Mouse (Mus musculus) spleen, adult 2 months (tissue): ENCODE measurements around the gene Trim61. TPM values are rescaled to one million over a fixed set of nuclear protein-coding genes. Genes with fewer than 3 reads are reported as not detected.

Experiments used
- DNase-seq, 2 experiments: peaks; one replicate each; pipeline versions ENCODE4 v3.0.0 to v3.0.0-alpha.2; 2012 to 2021; ENCODE audit warnings: low spot score in 2 of 2, low read depth in 1 of 2
- H3K27ac ChIP-seq: fragments of 200-500 bp; 2 replicates; pipeline ENCODE4 v1.5.1; 2012; ENCODE audit warnings: low read length, inconsistent platforms; ENCODE audit not compliant: insufficient read depth
- H3K27me3 ChIP-seq: fragments of 200-500 bp; 2 replicates; pipeline ENCODE4 v1.6.1; 2012; ENCODE audit warnings: mild to moderate bottlenecking, moderate library complexity, low read length, inconsistent platforms; ENCODE audit not compliant: control insufficient read depth, insufficient read depth
- H3K36me3 ChIP-seq: fragments of 200-500 bp; 2 replicates; pipeline ENCODE4 v1.6.1; 2012; ENCODE audit warnings: mild to moderate bottlenecking, low read length, inconsistent platforms; ENCODE audit not compliant: control insufficient read depth, insufficient read depth
- H3K4me1 ChIP-seq: fragments of 200-500 bp; 2 replicates; pipeline ENCODE4 v1.6.1; 2011; ENCODE audit warnings: inconsistent platforms; ENCODE audit not compliant: control insufficient read depth, insufficient read depth, insufficient read length
- H3K4me3 ChIP-seq: fragments of 200-500 bp; 2 replicates; pipeline ENCODE4 v1.5.1; 2011; ENCODE audit warnings: mild to moderate bottlenecking, inconsistent platforms; ENCODE audit not compliant: insufficient read depth, insufficient read length; ENCODE audit errors: extremely low read depth
- CTCF ChIP-seq: fragments of 200-500 bp; IDR thresholded peaks from 2 replicates; pipeline ENCODE4 v1.5.1; 2011; ENCODE audit warnings: mild to moderate bottlenecking, inconsistent platforms; ENCODE audit not compliant: insufficient read depth, insufficient read length, insufficient replicate concordance; ENCODE audit errors: extremely low read depth
- POLR2A ChIP-seq: fragments of 200-500 bp; IDR thresholded peaks from 2 replicates; pipeline ENCODE4 v1.6.1; 2011; ENCODE audit warnings: low read depth, low read length, inconsistent platforms
- WGBS: fragments of 180-500 bp; shearing (Covaris S2); methylation state at CpG from one replicate; pipeline ENCODE4 v1.1.7; 2018; 5-methylcytosine and 5-hydroxymethylcytosine counted together
- polyA plus RNA-seq: library from polyadenylated mRNA; depleted of rRNA; stranded (reverse); fragments of >200 nt; gene quantifications from 2 replicates; pipeline ENCODE4 v1.2.3, GENCODE M21; 2012

The Trim61 gene
- polyA plus RNA-seq, 1 experiment = not detected

DNA sequence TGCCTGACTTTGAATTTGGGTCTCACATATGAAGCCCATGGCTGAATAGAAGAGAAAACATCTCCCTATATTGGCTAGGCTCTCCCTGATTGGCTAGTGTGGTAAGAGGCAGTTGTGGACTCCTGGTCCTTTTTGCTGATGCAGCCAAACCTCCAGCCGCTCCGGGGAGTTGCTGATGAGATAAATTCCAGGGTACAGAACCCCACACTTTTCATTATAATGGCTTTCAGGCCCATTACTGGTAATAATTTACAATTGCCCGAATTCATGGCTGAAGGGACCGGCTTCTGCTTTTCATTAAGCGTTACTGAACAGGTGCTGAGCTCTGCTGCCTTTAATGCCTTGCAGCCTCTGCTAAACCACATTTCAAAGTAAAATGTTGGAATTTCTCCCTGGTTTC is 35.6 kb upstream of the Trim61 start:
- no peak for DNase-seq
- TF ChIP-seq POLR2A (no peak), CTCF (no peak)
- no peaks in the 10 kb centered on the region for H3K27me3 ChIP-seq
- no peaks in the 10 kb centered on the region for H3K4me1 ChIP-seq
- WGBS = 81% methylated on average over 5 of the region's 5 CpGs
- no peak overlapping the region for H3K4me3 ChIP-seq
- H3K36me3 ChIP-seq = no peaks in the 10 kb centered on the region
- no peak overlapping the region for H3K27ac ChIP-seq

DNA sequence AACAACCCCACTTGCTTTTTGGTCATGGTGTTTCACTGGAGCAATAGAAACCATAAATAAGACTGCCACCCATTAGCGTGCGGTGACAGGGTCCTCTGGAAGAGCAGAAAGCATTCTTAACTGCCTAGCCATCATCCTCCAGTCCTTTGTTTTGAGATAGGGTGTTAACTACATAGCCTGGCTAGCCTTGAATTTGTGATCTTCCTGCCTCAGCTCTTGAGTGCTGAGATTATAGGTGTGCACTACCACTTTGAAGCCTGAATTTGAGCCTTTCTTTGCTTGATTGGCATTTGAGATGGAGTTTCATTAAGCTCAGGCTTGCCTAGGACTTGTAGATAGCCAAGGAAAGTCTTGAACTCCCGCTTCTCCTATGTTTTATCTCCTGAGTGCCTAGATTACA is 35.2 kb upstream of the Trim61 start:
- 87% methylated on average over 3 of the region's 3 CpGs for WGBS
- H3K4me3 ChIP-seq = no peak overlapping the region
- H3K36me3 ChIP-seq = no peaks in the 10 kb centered on the region
- no peak overlapping the region for H3K27ac ChIP-seq
- no peak for DNase-seq
- TF ChIP-seq POLR2A (no peak), CTCF (no peak)
- H3K27me3 ChIP-seq = no peaks in the 10 kb centered on the region
- no peaks in the 10 kb centered on the region for H3K4me1 ChIP-seq

DNA sequence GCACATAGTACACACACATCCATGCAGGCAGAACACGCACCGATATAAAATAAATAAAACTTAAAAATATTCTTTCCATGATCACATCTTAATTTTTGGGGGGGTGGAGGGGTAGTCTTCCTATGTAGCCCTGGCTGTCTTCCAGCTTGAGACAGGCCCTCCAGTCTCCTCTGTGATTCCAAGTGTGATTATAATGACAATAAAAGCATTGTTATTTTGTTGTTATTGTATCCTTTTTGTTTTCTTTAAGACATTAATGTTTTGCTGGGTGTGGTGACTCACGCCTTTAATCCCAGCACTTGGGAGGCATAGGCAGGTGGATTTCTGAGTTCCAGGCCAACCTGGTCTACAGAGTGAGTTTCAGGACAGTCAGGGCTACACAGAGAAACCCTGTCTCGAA is 29.5 kb upstream of the Trim61 start:
- Histone ChIP-seq H3K36me3 (no peaks in the 10 kb centered on the region), H3K27me3 (no peaks in the 10 kb centered on the region), H3K4me1 (no peaks in the 10 kb centered on the region), H3K27ac (no peak overlapping the region), H3K4me3 (no peak overlapping the region)
- TF ChIP-seq POLR2A (no peak), CTCF (no peak)
- 83% methylated on average over 4 of the region's 4 CpGs for WGBS
- no peak for DNase-seq

DNA sequence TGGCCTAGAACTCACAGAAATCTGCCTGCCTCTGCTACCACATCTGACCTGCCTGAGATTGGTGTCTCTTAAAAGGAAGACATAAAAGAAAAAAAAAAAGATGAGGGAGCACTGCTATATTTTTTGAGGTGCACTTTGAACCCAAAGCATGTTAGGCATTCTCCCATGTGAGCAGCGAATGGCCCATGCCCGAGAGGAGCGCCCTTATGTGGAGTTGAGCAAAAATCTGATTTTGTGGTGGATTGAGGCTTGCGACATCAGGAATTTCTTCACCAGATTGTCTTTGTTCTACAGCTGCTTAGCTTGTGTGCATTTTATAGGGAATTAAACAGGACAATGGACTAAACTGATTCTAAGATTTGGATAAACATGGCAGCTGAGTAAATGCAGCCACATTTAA is 28.9 kb upstream of the Trim61 start:
- 91% methylated on average over 4 of the region's 4 CpGs for WGBS
- no peak for DNase-seq
- TF ChIP-seq POLR2A (no peak), CTCF (no peak)

GRCm38 (mm10) chr8:65046565-65046964 is 28.2 kb upstream of the Trim61 start:
- 73% methylated on average over 5 of the region's 5 CpGs for WGBS
- Histone ChIP-seq H3K27me3 (no peaks in the 10 kb centered on the region), H3K27ac (no peak overlapping the region), H3K36me3 (no peaks in the 10 kb centered on the region), H3K4me1 (no peaks in the 10 kb centered on the region), H3K4me3 (no peak overlapping the region)
- DNase-seq = no peak
- TF ChIP-seq CTCF (no peak), POLR2A (no peak)

More for the DNA sequence above, 28.9 kb upstream of the Trim61 start:
- H3K27me3 ChIP-seq = no peaks in the 10 kb centered on the region
- H3K4me3 ChIP-seq = no peak overlapping the region
- no peaks in the 10 kb centered on the region for H3K4me1 ChIP-seq
- H3K36me3 ChIP-seq = no peaks in the 10 kb centered on the region
- no peak overlapping the region for H3K27ac ChIP-seq

GRCm38 (mm10) chr8:65037117-65037533 is 18.8 kb upstream of the Trim61 start, which contains the start of gene Apela:
Gene Apela (minus strand): TSS chr8:65037336.
- DNase-seq = no peak
- no peak within 1 kb of the TSS for H3K27ac ChIP-seq
- H3K4me3 ChIP-seq = no peak within 1 kb of the TSS

DNA sequence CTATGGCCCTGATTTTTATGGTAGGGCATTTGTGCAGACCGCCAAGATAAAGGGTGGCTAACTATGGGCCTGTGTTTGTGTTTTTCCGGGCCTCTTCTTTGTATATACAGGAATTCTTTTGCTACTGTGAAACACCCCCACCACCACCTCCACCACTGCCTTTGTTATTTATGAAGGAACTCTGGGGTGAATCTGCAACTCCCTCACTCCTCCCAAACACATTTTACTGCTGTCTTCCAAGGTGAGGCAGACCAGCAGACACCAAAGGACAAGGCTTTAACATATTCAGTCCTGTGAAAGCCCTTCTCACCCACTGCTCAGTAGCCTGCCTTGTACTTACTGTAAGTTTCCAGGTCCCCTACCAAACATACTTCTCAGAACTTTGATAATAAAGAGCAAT is 15.8 kb upstream of the Trim61 start:
- Histone ChIP-seq H3K27me3 (no peaks in the 10 kb centered on the region), H3K4me3 (no peak overlapping the region), H3K36me3 (no peaks in the 10 kb centered on the region), H3K27ac (no peak overlapping the region), H3K4me1 (no peaks in the 10 kb centered on the region)
- TF ChIP-seq POLR2A = no peak
- TF ChIP-seq CTCF = no peak
- WGBS = 70% methylated on average over 2 of the region's 2 CpGs
- DNase-seq = no peak

More at GRCm38 (mm10) chr8:65037117-65037533, 18.8 kb upstream of the Trim61 start, which contains the start of gene Apela:
- H3K4me1 ChIP-seq = no peaks in the 10 kb centered on the region
- H3K27me3 ChIP-seq = no peaks in the 10 kb centered on the region
- no peak for TF ChIP-seq CTCF
- no peak for TF ChIP-seq POLR2A
- no peaks in the 10 kb centered on the region for H3K36me3 ChIP-seq
- 9% methylated on average over 8 of the region's 8 CpGs for WGBS
